In the genomic region with DNA sequence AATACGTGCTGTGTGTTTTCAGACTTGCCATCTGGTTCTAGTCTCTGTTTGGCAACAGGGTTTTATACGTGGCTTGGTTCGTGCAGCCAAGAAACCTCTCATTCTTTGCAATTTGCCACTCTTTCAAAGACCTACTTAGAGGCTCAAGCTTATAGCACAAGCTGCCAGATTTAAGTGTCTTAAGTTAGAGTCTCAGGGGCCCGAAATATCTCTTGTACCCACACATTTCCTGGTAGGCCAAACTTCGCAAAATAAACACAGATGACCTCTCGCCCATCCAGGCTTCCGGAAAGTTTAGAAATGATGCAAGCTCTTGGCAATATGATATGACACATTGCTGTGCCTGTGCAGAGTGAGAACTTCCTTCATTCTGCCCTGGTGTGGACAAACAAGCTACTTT, we compare ENCODE assay signal across 8 mouse cellular contexts. TPM values are rescaled to one million over a fixed set of nuclear protein-coding genes. Genes with fewer than 3 reads are reported as not detected.
DNase-seq lines count a peak whose midpoint lies in the region; ATAC-seq and TF ChIP-seq lines count a peak whose summit lies in the region.

No protein-coding gene starts in this region.

- no peak overlapping the region for H3K4me3 ChIP-seq in gastrocnemius, adult 2 months
- no peak overlapping the region for H3K4me3 ChIP-seq in neural tube, embryonic 15.5 days (replicated peaks)

- no peak for ATAC-seq in neural tube, embryonic 15.5 days (ENCODE audit: low FRiP score)

- TF ChIP-seq CTCF in gastrocnemius, adult 2 months (IDR thresholded peaks at IDR 0.05): no peak

- no peak overlapping the region for H3K9ac ChIP-seq in neural tube, embryonic 15.5 days (replicated peaks)

- no peaks in the 10 kb centered on the region for H3K9me3 ChIP-seq in neural tube, embryonic 15.5 days (replicated peaks)

- no peak overlapping the region for H3K4me2 ChIP-seq in neural tube, embryonic 15.5 days

- H3K27me3 ChIP-seq in neural tube, embryonic 15.5 days (replicated peaks): no peaks in the 10 kb centered on the region

- peak overlapping the region; percentile 75 for H3K27ac ChIP-seq in gastrocnemius, adult 2 months
- H3K27ac ChIP-seq in neural tube, embryonic 15.5 days (replicated peaks): 0 out of 2 replicates have a peak overlapping the region, but pooled peaks have one; percentile 28

- H3K36me3 ChIP-seq in neural tube, embryonic 15.5 days: no peaks in the 10 kb centered on the region

- intact Hi-C loops in gastrocnemius, adult 2 months (cut with DNase I): no loop called here

- 85% methylated on average over 7 of the region's 7 CpGs for WGBS in neural tube, embryonic 15.5 days

- H3K4me1 ChIP-seq in neural tube, embryonic 15.5 days: 0 out of 2 replicates have a peak, but pooled peaks cover 7% of the 10 kb centered on the region

- no peak for DNase-seq in gastrocnemius, adult 2 months
- DNase-seq in gastrocnemius, postnatal 10 days: no peak
- DNase-seq in urinary bladder, postnatal 25 days (ENCODE audit: low spot score): peak; percentile 11
- DNase-seq in urinary bladder, postnatal 10 days (ENCODE audit: low spot score): no peak
- peak; percentile 42 for DNase-seq in kidney, postnatal 14 days
- no peak for DNase-seq in spleen, adult 18-20 months
- DNase-seq in cerebellum, postnatal 25 days: no peak

RNA-seq across cellular contexts. Expression of a gene that starts 54.8 kb away (rescaled TPM):
- 10 to 100 TPM; 13.8 to 24.9 TPM for total RNA-seq in gastrocnemius, adult 2 months (2021)
- total RNA-seq in gastrocnemius, postnatal 10 days (2021): 10 to 100 TPM; 41.9 to 56.1 TPM
- polyA plus RNA-seq in neural tube, embryonic 15.5 days (2015; fragmentation: Nextera tagmentation; extraction: Ambion mirVana): 8.2 and 9.9 TPM in 2 replicates

Comparison
In these comparisons a context has a peak if more than half of its experiments do, and no peak if none do; other contexts are left out.
1. DNase-seq: peak in urinary bladder, postnatal 25 days (single experiment) and kidney, postnatal 14 days (single experiment); none in gastrocnemius, adult 2 months (single experiment), gastrocnemius, postnatal 10 days (single experiment), urinary bladder, postnatal 10 days (single experiment), spleen, adult 18-20 months (0 of 2) and cerebellum, postnatal 25 days (0 of 2).